Mouse (Mus musculus) lung, postnatal 0 days (tissue): ENCODE data around the gene C1s1. TPM values are rescaled to one million over a fixed set of nuclear protein-coding genes. Genes with fewer than 3 reads are reported as not detected.
"Not testable (repeated sequence)": the region's sequence is repeated elsewhere in the genome, so short reads cannot be mapped to it uniquely, and the experiment has no call there.

Experiments
- ATAC-seq: fragments of 200-750 bp; cut with Nextera tagmentation; 2 replicates; pipeline ENCODE4 v1.8.0; 2017; ENCODE audit warnings: moderate library complexity
- DNase-seq: peaks from one replicate; pipeline ENCODE4 v3.0.0-alpha.2; 2016; ENCODE audit warnings: low spot score
- H3K27ac ChIP-seq: fragments of 300-500 bp; sonication (generic); 2 replicates; pipeline ENCODE4 v1.5.1; 2014; ENCODE audit warnings: antibody characterized with exemption, mild to moderate bottlenecking, low read length, mixed read lengths
- H3K27me3 ChIP-seq: fragments of 300-500 bp; sonication (generic); replicated peaks from 2 replicates; pipeline ENCODE4 v1.6.1; 2014; ENCODE audit warnings: low read length, mixed read lengths; ENCODE audit not compliant: insufficient read depth
- H3K36me3 ChIP-seq: fragments of 300-500 bp; sonication (generic); 2 replicates; pipeline ENCODE4 v1.6.1; 2014; ENCODE audit warnings: low read length, mixed read lengths; ENCODE audit not compliant: insufficient read depth
- H3K4me1 ChIP-seq: fragments of 300-500 bp; sonication (generic); 2 replicates; pipeline ENCODE4 v1.6.1; 2014; ENCODE audit warnings: antibody characterized with exemption, low read depth, low read length, mixed read lengths; ENCODE audit not compliant: insufficient read depth
- H3K4me2 ChIP-seq: fragments of 300-500 bp; sonication (generic); replicated peaks from 2 replicates; pipeline ENCODE4 v1.6.1; 2014; ENCODE audit warnings: low read depth, mild to moderate bottlenecking, low read length, moderate library complexity, mixed read lengths
- H3K4me3 ChIP-seq: fragments of 300-500 bp; sonication (generic); 2 replicates; pipeline ENCODE4 v1.5.1; 2014; ENCODE audit warnings: low read depth, low read length
- H3K9ac ChIP-seq: fragments of 300-500 bp; sonication (generic); replicated peaks from 2 replicates; pipeline ENCODE4 v1.6.1; 2014; ENCODE audit warnings: low read depth, mild to moderate bottlenecking
- H3K9me3 ChIP-seq: fragments of 300-500 bp; sonication (generic); 2 replicates; pipeline ENCODE4 v1.6.1; 2016; ENCODE audit warnings: low read length, mixed read lengths
- CTCF ChIP-seq: IDR thresholded peaks from 2 replicates; pipeline ENCODE4 v1.5.1; 2016; ENCODE audit warnings: antibody characterized with exemption, mild to moderate bottlenecking
- EP300 ChIP-seq: IDR thresholded peaks from 2 replicates; pipeline ENCODE4 v1.6.1; 2016; ENCODE audit warnings: antibody characterized with exemption, mild to moderate bottlenecking, control low read depth
- WGBS: fragments of 180-500 bp; shearing (Covaris S2); extraction: QIAGEN DNeasy Blood & Tissue Kit; methylation state at CpG from one replicate; pipeline ENCODE4 v1.1.7; 2014; 5-methylcytosine and 5-hydroxymethylcytosine counted together
- polyA plus RNA-seq: library from polyadenylated mRNA; unstranded; fragments of >200 nt; fragmentation: Nextera tagmentation; extraction: Ambion mirVana; gene quantifications from 2 replicates; pipeline ENCODE4 v1.2.1, GENCODE M21; 2015

The C1s1 gene
- polyA plus RNA-seq, 1 experiment from 2014 or later: 18.7 TPM

DNA sequence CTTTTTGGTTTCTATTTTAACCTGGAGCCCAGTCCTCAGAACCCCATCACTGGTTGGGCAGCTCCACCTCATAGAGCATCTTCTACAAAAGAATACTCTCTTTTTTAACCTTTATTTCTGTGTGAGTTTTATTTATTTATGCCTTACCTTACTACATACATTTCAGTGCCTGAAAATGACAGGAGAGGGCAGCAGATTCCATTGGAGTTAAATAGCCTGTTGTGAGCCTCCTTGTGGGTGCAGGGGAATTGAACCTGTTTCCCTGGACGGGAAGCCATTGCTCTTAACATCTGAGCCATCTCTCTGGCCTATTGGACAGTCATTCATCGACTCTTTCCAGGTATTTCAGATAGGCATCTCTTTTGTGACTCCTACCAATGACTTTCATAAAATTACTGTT lies 3.3 kb upstream of the C1s1 start:
- TF ChIP-seq CTCF (no peak), EP300 (no peak)
- Histone ChIP-seq H3K9me3 (no peaks in the 10 kb centered on the region), H3K36me3 (no peaks in the 10 kb centered on the region), H3K4me3 (no peak overlapping the region), H3K27ac (no peak overlapping the region), H3K4me2 (no peak overlapping the region), H3K4me1 (no peaks in the 10 kb centered on the region), H3K27me3 (no peaks in the 10 kb centered on the region), H3K9ac (no peak overlapping the region)
- ATAC-seq (no peak), DNase-seq (no peak)
- 66% methylated on average over 2 of the region's 2 CpGs for WGBS

DNA sequence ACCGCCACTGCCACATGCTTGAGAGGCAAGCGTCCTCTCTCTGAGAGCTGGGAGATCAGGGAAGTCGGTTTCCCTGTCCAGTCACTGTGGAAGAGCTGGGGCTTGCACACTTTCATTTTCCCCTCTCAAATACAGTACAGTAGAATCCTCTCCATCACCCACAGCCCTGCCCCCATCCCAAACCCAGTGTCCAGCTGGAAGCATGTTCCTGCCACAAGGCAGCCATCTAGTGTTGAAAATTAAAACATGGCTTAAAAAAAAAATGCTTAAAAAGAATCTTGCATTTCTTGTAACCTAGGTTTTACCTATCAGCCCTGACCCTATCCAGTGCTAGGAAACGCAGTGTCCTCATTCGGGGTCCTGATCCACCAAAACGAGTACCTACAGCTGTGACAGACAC lies 2.3 kb upstream of the C1s1 start:
- no peaks in the 10 kb centered on the region for H3K4me1 ChIP-seq
- no peaks in the 10 kb centered on the region for H3K36me3 ChIP-seq
- 67% methylated on average over 4 of the region's 6 CpGs for WGBS
- no peak overlapping the region for H3K4me3 ChIP-seq
- DNase-seq (peak; percentile 11), ATAC-seq (no peak)
- no peak overlapping the region for H3K9ac ChIP-seq
- H3K27me3 ChIP-seq: no peaks in the 10 kb centered on the region
- TF ChIP-seq EP300 (no peak), CTCF (no peak; the same call in 1 of the 2 replicates)
- H3K4me2 ChIP-seq: no peak overlapping the region
- no peaks in the 10 kb centered on the region for H3K9me3 ChIP-seq
- H3K27ac ChIP-seq: no peak overlapping the region

DNA sequence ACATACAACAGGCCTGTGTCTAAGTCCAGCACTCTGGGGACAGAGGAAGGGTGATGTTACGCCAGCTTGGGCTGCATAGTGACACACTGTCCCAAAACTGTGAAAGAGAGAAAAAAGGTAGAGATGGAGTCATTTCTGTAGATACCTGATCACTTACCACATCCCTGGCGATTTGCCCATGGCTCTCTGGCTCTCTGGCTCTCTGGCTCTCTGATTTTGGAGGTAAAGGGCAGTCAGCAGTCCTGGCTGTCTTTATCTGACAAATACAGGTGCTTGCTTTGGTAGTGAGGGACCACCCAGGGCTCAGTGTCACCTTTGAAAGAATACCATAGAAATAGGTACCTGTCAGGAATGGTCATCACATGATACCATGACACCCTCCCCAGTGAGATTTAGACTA lies 983 bp downstream of the C1s1 start:
- not testable (repeated sequence) for H3K4me3 ChIP-seq, H3K36me3 ChIP-seq, H3K4me1 ChIP-seq, H3K9me3 ChIP-seq, H3K9ac ChIP-seq, H3K27ac ChIP-seq, H3K27me3 ChIP-seq, DNase-seq, ATAC-seq, H3K4me2 ChIP-seq
- 82% methylated on average over 2 of the region's 2 CpGs for WGBS

DNA sequence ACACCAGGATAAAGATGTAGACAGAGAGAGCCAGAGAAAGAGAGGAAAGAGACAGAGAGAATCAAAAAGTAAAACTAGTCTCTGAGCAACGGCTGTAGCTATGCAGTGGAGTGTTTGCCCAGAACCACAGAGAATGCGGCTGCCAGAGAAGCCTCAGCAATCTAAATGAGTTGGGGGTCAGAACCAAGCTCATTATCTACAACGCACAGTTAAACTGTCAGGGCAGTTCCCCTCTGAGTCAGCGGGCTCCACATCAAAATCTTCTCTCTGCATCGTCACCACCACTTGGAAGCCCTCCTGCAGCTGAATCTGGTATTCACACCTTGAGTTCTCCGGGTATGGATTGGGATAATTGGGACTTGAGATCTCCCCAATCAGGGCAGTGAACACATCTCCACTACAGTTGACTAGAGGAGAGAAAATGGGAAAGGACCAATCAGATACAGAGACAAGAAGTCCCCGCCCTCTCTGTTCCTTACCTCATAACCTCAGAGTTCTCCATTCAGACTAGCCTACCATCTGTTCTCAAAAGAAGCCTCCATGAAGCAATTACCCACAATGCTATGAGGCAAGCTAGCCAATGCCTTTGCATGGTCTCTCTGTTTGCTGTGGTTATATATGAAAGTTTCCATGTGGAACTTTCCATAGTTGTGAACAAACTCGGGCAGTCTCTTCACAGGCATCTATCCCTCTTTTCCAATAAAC lies 5.9 kb downstream of the C1s1 start:
- H3K36me3 ChIP-seq, H3K9me3 ChIP-seq, H3K4me3 ChIP-seq, ATAC-seq, H3K27ac ChIP-seq, H3K9ac ChIP-seq, DNase-seq, H3K4me1 ChIP-seq, H3K4me2 ChIP-seq, H3K27me3 ChIP-seq: not testable (repeated sequence)
- WGBS: 63% methylated on average over 7 of the region's 8 CpGs

DNA sequence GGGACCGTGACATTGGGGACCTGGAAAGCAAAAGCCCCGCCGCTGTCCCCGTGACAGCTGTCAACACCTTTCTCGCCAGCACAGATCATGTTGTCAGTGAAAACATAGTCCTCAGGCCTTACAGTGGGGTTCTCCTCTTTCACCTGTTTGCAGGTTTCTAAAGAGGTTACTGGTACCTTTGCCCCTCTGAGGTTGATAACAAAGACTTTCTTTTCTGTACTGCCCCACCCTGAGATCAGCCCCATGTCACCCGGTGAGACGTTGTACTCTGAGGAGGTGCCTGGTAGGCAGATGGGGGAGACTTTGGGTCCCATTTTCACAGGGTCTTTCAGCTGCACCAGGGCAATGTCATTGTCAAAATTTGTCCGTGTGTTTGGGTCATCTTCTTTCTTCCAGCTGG lies 11.1 kb downstream of the C1s1 start:
- 77% methylated on average over 8 of the region's 8 CpGs for WGBS
- DNase-seq (no peak), ATAC-seq (no peak)
- Histone ChIP-seq H3K4me3 (no peak overlapping the region), H3K27me3 (no peaks in the 10 kb centered on the region), H3K9ac (no peak overlapping the region), H3K27ac (no peak overlapping the region), H3K4me1 (no peaks in the 10 kb centered on the region), H3K4me2 (no peak overlapping the region), H3K9me3 (no peaks in the 10 kb centered on the region), H3K36me3 (no peaks in the 10 kb centered on the region)
- TF ChIP-seq EP300 (no peak), CTCF (no peak)

DNA sequence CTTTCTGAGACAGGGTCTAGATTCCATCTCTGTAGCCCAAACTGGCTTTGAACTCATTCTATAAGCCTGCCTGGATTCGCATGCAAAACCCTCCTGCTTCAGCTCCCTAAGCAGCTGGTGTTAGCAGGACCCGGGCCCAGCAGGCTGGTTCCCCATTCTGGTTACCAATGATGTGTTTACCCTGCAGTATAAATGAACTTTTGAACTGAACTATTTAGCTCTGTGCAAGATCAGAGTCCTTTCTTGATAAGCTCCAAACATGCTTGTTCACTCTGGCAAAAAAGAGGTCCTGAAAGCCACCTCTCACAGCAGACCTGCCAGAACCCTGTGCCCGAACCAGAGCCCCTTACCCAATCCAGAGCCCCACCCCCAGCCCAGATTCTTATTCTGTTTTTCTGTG lies 14.3 kb downstream of the C1s1 start:
- Histone ChIP-seq H3K27ac (no peak overlapping the region), H3K27me3 (no peaks in the 10 kb centered on the region), H3K4me2 (no peak overlapping the region), H3K9ac (no peak overlapping the region), H3K9me3 (no peaks in the 10 kb centered on the region), H3K4me3 (no peak overlapping the region), H3K4me1 (no peaks in the 10 kb centered on the region), H3K36me3 (no peaks in the 10 kb centered on the region)
- ATAC-seq: no peak
- DNase-seq: no peak
- WGBS: 66% methylated on average over 3 of the region's 3 CpGs
- TF ChIP-seq EP300: no peak
- TF ChIP-seq CTCF: no peak

DNA sequence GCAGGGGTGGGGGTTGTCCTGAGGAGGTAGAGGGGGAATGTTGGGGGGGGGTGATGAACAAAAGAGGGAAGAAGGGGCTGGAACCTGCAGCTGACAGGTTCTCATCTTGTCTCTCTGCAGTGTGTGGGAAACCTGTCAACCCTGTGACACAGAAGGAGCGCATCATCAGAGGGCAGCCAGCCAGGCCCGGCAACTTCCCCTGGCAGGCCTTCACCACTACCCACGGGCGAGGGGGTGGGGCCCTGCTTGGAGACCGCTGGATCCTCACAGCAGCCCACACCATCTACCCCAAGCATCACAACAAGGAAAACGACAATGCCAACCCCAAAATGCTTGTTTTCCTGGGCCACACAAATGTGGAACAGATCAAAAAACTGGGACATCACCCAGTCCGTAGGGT lies 20.1 kb downstream of the C1s1 start:
- H3K27me3 ChIP-seq, H3K4me3 ChIP-seq, DNase-seq, H3K9me3 ChIP-seq, H3K9ac ChIP-seq, H3K4me2 ChIP-seq, H3K27ac ChIP-seq, H3K4me1 ChIP-seq, H3K36me3 ChIP-seq, ATAC-seq: not testable (repeated sequence)
- WGBS: 68% methylated on average over 7 of the region's 7 CpGs

DNA sequence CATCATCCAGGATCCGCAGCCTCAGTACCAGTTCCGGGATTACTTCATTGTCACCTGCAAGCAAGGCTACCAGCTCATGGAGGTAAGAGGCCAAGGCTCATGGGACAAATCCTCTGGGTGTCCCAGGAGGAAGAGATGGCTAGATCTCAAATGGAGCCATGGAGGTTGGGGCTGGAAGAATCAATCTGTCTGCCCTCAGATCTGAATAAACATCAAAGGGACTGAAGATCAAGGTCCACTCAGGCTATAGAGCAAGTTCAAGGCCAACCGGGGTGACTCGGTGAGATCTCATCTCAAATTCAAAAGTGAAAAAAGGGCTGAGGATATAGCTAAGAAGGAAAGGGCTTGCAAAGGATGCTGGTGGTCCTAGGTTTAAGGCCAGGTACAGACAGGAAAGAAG lies 24.4 kb downstream of the C1s1 start:
- not testable (repeated sequence) for ATAC-seq, H3K9ac ChIP-seq, H3K4me3 ChIP-seq, H3K4me1 ChIP-seq, H3K36me3 ChIP-seq, DNase-seq, H3K4me2 ChIP-seq, H3K27ac ChIP-seq, H3K9me3 ChIP-seq, H3K27me3 ChIP-seq
- WGBS: 82% methylated on average over 4 of the region's 4 CpGs
